Mouse (Mus musculus): ENCODE measurements around the gene Gm20388. TPM values are rescaled to one million over a fixed set of nuclear protein-coding genes. Genes with fewer than 3 reads are reported as not detected.
A peak's percentile ranks its signal among the peaks of the same experiment; 100 is the strongest.

Gene Gm20388
- total RNA-seq, 4 experiments from 2014 or later: 0.17 to 15.1 (median 6.6) TPM

- no peak for DNase-seq (ENCODE audit: low spot score in 2 of 2)
Observed at GRCm38 (mm10) chr8:122155082-122155643, 2244.5 kb downstream of the Gm20388 start.

- no peak for DNase-seq (ENCODE audit: low spot score in 2 of 2)
Observed at GRCm38 (mm10) chr8:122155964-122156363, 2245.3 kb downstream of the Gm20388 start.

- DNase-seq (ENCODE audit: low spot score in 2 of 2): no peak
Observed at GRCm38 (mm10) chr8:122157689-122158088, 2247.0 kb downstream of the Gm20388 start.

GRCm38 (mm10) chr8:122160165-122160564 lies 2249.5 kb downstream of the Gm20388 start:
- DNase-seq (ENCODE audit: low spot score in 2 of 2): no peak

- DNase-seq (ENCODE audit: low spot score in 2 of 2): peak; percentile 33 to 59
Observed at GRCm38 (mm10) chr8:122162992-122163391, 2252.4 kb downstream of the Gm20388 start.

- DNase-seq (ENCODE audit: low spot score in 2 of 2): no peak
Observed at GRCm38 (mm10) chr8:122167204-122167860, 2256.7 kb downstream of the Gm20388 start.

GRCm38 (mm10) chr8:122169446-122169845 lies 2258.8 kb downstream of the Gm20388 start:
- DNase-seq (ENCODE audit: low spot score in 2 of 2): no peak

- DNase-seq (ENCODE audit: low spot score in 2 of 2): no peak
Observed at GRCm38 (mm10) chr8:122171823-122172222, 2261.2 kb downstream of the Gm20388 start.

- DNase-seq (ENCODE audit: low spot score in 2 of 2): no peak
Observed at GRCm38 (mm10) chr8:122174133-122174930, 2263.7 kb downstream of the Gm20388 start.

- no peak for DNase-seq (ENCODE audit: low spot score in 2 of 2)
Observed at GRCm38 (mm10) chr8:122178392-122178890, 2267.8 kb downstream of the Gm20388 start.

GRCm38 (mm10) chr8:122179354-122179753 lies 2268.7 kb downstream of the Gm20388 start:
- no peak for DNase-seq (ENCODE audit: low spot score in 2 of 2)

GRCm38 (mm10) chr8:122180116-122180515 lies 2269.5 kb downstream of the Gm20388 start:
- DNase-seq (ENCODE audit: low spot score in 2 of 2): no peak

- DNase-seq (ENCODE audit: low spot score in 2 of 2): peak in 1 of 2 experiments; percentile 26
Observed at GRCm38 (mm10) chr8:122181414-122181813, 2270.8 kb downstream of the Gm20388 start.

GRCm38 (mm10) chr8:122181991-122182390 lies 2271.3 kb downstream of the Gm20388 start:
- DNase-seq (ENCODE audit: low spot score in 2 of 2): no peak

GRCm38 (mm10) chr8:122186363-122186974 lies 2275.8 kb downstream of the Gm20388 start:
- DNase-seq (ENCODE audit: low spot score in 2 of 2): no peak

- DNase-seq (ENCODE audit: low spot score in 2 of 2): no peak
Observed at GRCm38 (mm10) chr8:122187271-122187670, 2276.6 kb downstream of the Gm20388 start.

- DNase-seq (ENCODE audit: low spot score in 2 of 2): peak; percentile 51 to 57
Observed at GRCm38 (mm10) chr8:122190349-122191053, 2279.9 kb downstream of the Gm20388 start.

- DNase-seq (ENCODE audit: low spot score in 2 of 2): no peak
Observed at GRCm38 (mm10) chr8:122191054-122191376, 2280.4 kb downstream of the Gm20388 start.

- DNase-seq (ENCODE audit: low spot score in 2 of 2): no peak
Observed at GRCm38 (mm10) chr8:122192771-122193170, 2282.1 kb downstream of the Gm20388 start.

GRCm38 (mm10) chr8:122193521-122193920 lies 2282.9 kb downstream of the Gm20388 start:
- no peak for DNase-seq (ENCODE audit: low spot score in 2 of 2)

GRCm38 (mm10) chr8:122194396-122194795 lies 2283.8 kb downstream of the Gm20388 start:
- DNase-seq (ENCODE audit: low spot score in 2 of 2): peak in 1 of 2 experiments; percentile 20
